Mouse (Mus musculus) MEL (cell line): ENCODE data around the gene Mad2l2. TPM values are rescaled to one million over a fixed set of nuclear protein-coding genes. Genes with fewer than 3 reads are reported as not detected.

Experiments used
- DNase-seq: peaks from one replicate; pipeline ENCODE4 v3.0.0; 2011; ENCODE audit warnings: low read depth, low spot score
- H3K27ac ChIP-seq: 2 replicates; pipeline ENCODE4 v1.5.1; 2012; ENCODE audit warnings: low read depth, mild to moderate bottlenecking, control low read depth, low read length, moderate library complexity; ENCODE audit not compliant: control insufficient read depth
- H3K27me3 ChIP-seq, 2 experiments: fragments of 150-350 bp in 1 of 2; sonication (generic) in 1 of 2; 2 replicates each; pipeline ENCODE4 v1.6.1; 2012; ENCODE audit warnings: low read length in 2 of 2, mild to moderate bottlenecking in 2 of 2, improper control_type of control experiment in 1 of 2, moderate library complexity in 1 of 2; ENCODE audit not compliant: insufficient read depth in 2 of 2, control insufficient read depth in 1 of 2
- H3K36me3 ChIP-seq, 2 experiments: 2 replicates each; pipeline ENCODE4 v1.6.1; 2012 to 2014; ENCODE audit warnings: low read length in 2 of 2, improper control_type of control experiment in 1 of 2, inconsistent platforms in 1 of 2, mild to moderate bottlenecking in 1 of 2; ENCODE audit not compliant: insufficient read depth in 2 of 2, control insufficient read depth in 1 of 2
- H3K4me1 ChIP-seq, 2 experiments: fragments of 150-350 bp in 1 of 2; sonication (generic) in 1 of 2; 2 replicates each; pipeline ENCODE4 v1.6.1; 2012; ENCODE audit warnings: low read length in 2 of 2, improper control_type of control experiment in 1 of 2, mild to moderate bottlenecking in 1 of 2; ENCODE audit not compliant: insufficient read depth in 2 of 2, control insufficient read depth in 1 of 2
- H3K4me3 ChIP-seq, 2 experiments: fragments of 150-350 bp in 1 of 2; sonication (generic) in 1 of 2; 2 replicates each; pipeline ENCODE4 v1.5.1; 2012; ENCODE audit warnings: low read depth in 2 of 2, low read length in 2 of 2, mild to moderate bottlenecking in 2 of 2, moderate library complexity in 2 of 2, control low read depth in 1 of 2, improper control_type of control experiment in 1 of 2; ENCODE audit not compliant: control insufficient read depth in 1 of 2, insufficient read depth in 1 of 2
- H3K79me2 ChIP-seq: 2 replicates; pipeline ENCODE4 v1.6.1; 2012; ENCODE audit warnings: mild to moderate bottlenecking, low read length, moderate library complexity; ENCODE audit not compliant: control insufficient read depth, poor library complexity, insufficient read depth
- H3K9ac ChIP-seq: 2 replicates; pipeline ENCODE4 v1.6.1; 2012; ENCODE audit warnings: low read depth, mild to moderate bottlenecking, control low read depth, low read length, moderate library complexity; ENCODE audit not compliant: control insufficient read depth, poor library complexity, severe bottlenecking
- H3K9me3 ChIP-seq: fragments of 150-350 bp; sonication (generic); replicated peaks from 2 replicates; pipeline ENCODE4 v1.6.1; 2012; ENCODE audit warnings: mild to moderate bottlenecking, low read length, improper control_type of control experiment, moderate library complexity; ENCODE audit not compliant: insufficient read depth
- CTCF ChIP-seq, 3 experiments: IDR thresholded peaks in 2 of 3; conservative IDR thresholded peaks in 1 of 3; 2 replicates each; pipeline ENCODE4 v1.5.1; 2011 to 2012; ENCODE audit warnings: low read length in 3 of 3, low read depth in 2 of 3, mild to moderate bottlenecking in 2 of 3, improper control_type of control experiment in 1 of 3, inconsistent platforms in 1 of 3, mixed read lengths in 1 of 3, moderate library complexity in 1 of 3; ENCODE audit not compliant: control insufficient read depth in 1 of 3, insufficient read depth in 1 of 3, poor library complexity in 1 of 3, severe bottlenecking in 1 of 3
- E2F4 ChIP-seq: IDR thresholded peaks from 2 replicates; pipeline ENCODE4 v1.6.1; 2011; ENCODE audit warnings: low read depth, low read length, improper control_type of control experiment, borderline replicate concordance
- ELF1 ChIP-seq: IDR thresholded peaks from 2 replicates; pipeline ENCODE4 v1.6.1; 2014; ENCODE audit warnings: low read depth, mild to moderate bottlenecking, inconsistent platforms, low read length, improper control_type of control experiment, moderate library complexity
- ETS1 ChIP-seq: IDR thresholded peaks from 2 replicates; pipeline ENCODE4 v1.6.1; 2012; ENCODE audit warnings: low read depth, mild to moderate bottlenecking, inconsistent platforms, low read length, improper control_type of control experiment, moderate library complexity
- GABPA ChIP-seq: IDR thresholded peaks from 2 replicates; pipeline ENCODE4 v1.6.1; 2012; ENCODE audit warnings: low read depth, mild to moderate bottlenecking, inconsistent platforms, low read length, improper control_type of control experiment, moderate library complexity
- GATA1 ChIP-seq: IDR thresholded peaks from 2 replicates; pipeline ENCODE4 v1.6.1; 2011; ENCODE audit warnings: low read depth, low read length, improper control_type of control experiment
- KAT2A ChIP-seq: conservative IDR thresholded peaks from 2 replicates; pipeline ENCODE4 v1.6.1; 2012; ENCODE audit warnings: low read depth, low read length, improper control_type of control experiment, inconsistent platforms
- MAFK ChIP-seq: IDR thresholded peaks from 2 replicates; pipeline ENCODE4 v1.6.1; 2011; ENCODE audit warnings: low read depth, mild to moderate bottlenecking, low read length, improper control_type of control experiment, borderline replicate concordance
- MAZ ChIP-seq: IDR thresholded peaks from 2 replicates; pipeline ENCODE4 v1.6.1; 2012; ENCODE audit warnings: low read depth, mild to moderate bottlenecking, inconsistent platforms, low read length, improper control_type of control experiment
- MEF2A ChIP-seq: IDR thresholded peaks from 2 replicates; pipeline ENCODE4 v1.6.1; 2014; ENCODE audit warnings: low read depth, mild to moderate bottlenecking, inconsistent platforms, low read length, improper control_type of control experiment; ENCODE audit not compliant: poor library complexity, insufficient replicate concordance, severe bottlenecking; ENCODE audit errors: extremely low read depth
- MXI1 ChIP-seq: IDR thresholded peaks from 2 replicates; pipeline ENCODE4 v1.6.1; 2011; ENCODE audit warnings: mild to moderate bottlenecking, low read depth, low read length, improper control_type of control experiment
- MYB ChIP-seq: IDR thresholded peaks from 2 replicates; pipeline ENCODE4 v1.6.1; 2011; ENCODE audit warnings: mild to moderate bottlenecking, low read depth, low read length, improper control_type of control experiment
- NELFE ChIP-seq: IDR thresholded peaks from 2 replicates; pipeline ENCODE4 v1.6.1; 2011; ENCODE audit warnings: low read depth, low read length, improper control_type of control experiment
- POLR2A ChIP-seq, 2 experiments: IDR thresholded peaks; 2 replicates each; pipeline ENCODE4 v1.6.1; 2011 to 2012; ENCODE audit warnings: low read length in 2 of 2, mild to moderate bottlenecking in 2 of 2, control low read depth in 1 of 2, improper control_type of control experiment in 1 of 2, low read depth in 1 of 2, moderate library complexity in 1 of 2; ENCODE audit not compliant: control insufficient read depth in 1 of 2, insufficient read depth in 1 of 2, poor library complexity in 1 of 2
- POLR2AphosphoS5 ChIP-seq: IDR thresholded peaks from 2 replicates; pipeline ENCODE4 v1.6.1; 2012; ENCODE audit warnings: low read depth, borderline replicate concordance, mild to moderate bottlenecking, inconsistent platforms, low read length, moderate library complexity, mixed read lengths
- RAD21 ChIP-seq: IDR thresholded peaks from 2 replicates; pipeline ENCODE4 v1.6.1; 2011; ENCODE audit warnings: mild to moderate bottlenecking, low read depth, low read length, improper control_type of control experiment
- RCOR1 ChIP-seq: IDR thresholded peaks from 2 replicates; pipeline ENCODE4 v1.6.1; 2012; ENCODE audit warnings: low read depth, mild to moderate bottlenecking, inconsistent platforms, low read length, improper control_type of control experiment
- SMC3 ChIP-seq: IDR thresholded peaks from 2 replicates; pipeline ENCODE4 v1.6.1; 2011; ENCODE audit warnings: low read depth, low read length, improper control_type of control experiment
- TAL1 ChIP-seq: IDR thresholded peaks from 2 replicates; pipeline ENCODE4 v1.6.1; 2012; ENCODE audit warnings: mild to moderate bottlenecking, inconsistent platforms, low read length, moderate library complexity, mixed read lengths
- TBP ChIP-seq: IDR thresholded peaks from 2 replicates; pipeline ENCODE4 v1.8.0; 2011; ENCODE audit warnings: low read depth, low read length, improper control_type of control experiment
- TCF12 ChIP-seq: IDR thresholded peaks from 2 replicates; pipeline ENCODE4 v1.6.1; 2014; ENCODE audit warnings: low read depth, mild to moderate bottlenecking, inconsistent platforms, low read length, improper control_type of control experiment, moderate library complexity
- UBTF ChIP-seq: IDR thresholded peaks from 2 replicates; pipeline ENCODE4 v1.6.1; 2012; ENCODE audit warnings: low read depth, mild to moderate bottlenecking, inconsistent platforms, low read length, improper control_type of control experiment, moderate library complexity, borderline replicate concordance; ENCODE audit not compliant: insufficient read depth
- USF1 ChIP-seq: IDR thresholded peaks from 2 replicates; pipeline ENCODE4 v1.6.1; 2014; ENCODE audit warnings: low read depth, mild to moderate bottlenecking, inconsistent platforms, low read length, improper control_type of control experiment, moderate library complexity
- USF2 ChIP-seq, 2 experiments: IDR thresholded peaks; 2 replicates each; pipeline ENCODE4 v1.6.1; 2011 to 2012; ENCODE audit warnings: improper control_type of control experiment in 2 of 2, low read length in 2 of 2, borderline replicate concordance in 1 of 2, inconsistent platforms in 1 of 2, low read depth in 1 of 2, mild to moderate bottlenecking in 1 of 2; ENCODE audit not compliant: insufficient read depth in 1 of 2
- ZC3H11A ChIP-seq: IDR thresholded peaks from 2 replicates; pipeline ENCODE4 v1.6.1; 2012; ENCODE audit warnings: low read depth, mild to moderate bottlenecking, inconsistent platforms, low read length, improper control_type of control experiment
- ZMIZ1 ChIP-seq: IDR thresholded peaks from 2 replicates; pipeline ENCODE4 v1.6.1; 2012; ENCODE audit warnings: low read depth, mild to moderate bottlenecking, inconsistent platforms, low read length, improper control_type of control experiment, moderate library complexity
- ZNF384 ChIP-seq: IDR thresholded peaks from 2 replicates; pipeline ENCODE4 v1.6.1; 2012; ENCODE audit warnings: low read depth, mild to moderate bottlenecking, inconsistent platforms, low read length, improper control_type of control experiment
- polyA plus RNA-seq, 2 experiments: library from polyadenylated mRNA; stranded (reverse) in 1 of 2; unstranded in 1 of 2; fragments of >175 nt in 1 of 2; fragments of >200 nt in 1 of 2; gene quantifications; 2 replicates each; pipeline versions ENCODE4 v1.2.1 to v1.2.4; 2012; ENCODE audit warnings: low replicate concordance in 2 of 2, low read depth in 1 of 2; ENCODE audit not compliant: insufficient read length in 2 of 2, insufficient read depth in 1 of 2, missing spikeins in 1 of 2
- total RNA-seq: library from RNA; depleted of rRNA; stranded (reverse); fragments of 300-350 nt; gene quantifications from 2 replicates; pipeline ENCODE4 v1.2.3, GENCODE M21; 2012; rRNA removed

The Mad2l2 gene
- total RNA-seq (28.4 and 28.6 TPM in 2 replicates), polyA plus RNA-seq (10 to 100 TPM in 1 of 2 experiments, not detected in 1; 44.8 TPM)

DNA sequence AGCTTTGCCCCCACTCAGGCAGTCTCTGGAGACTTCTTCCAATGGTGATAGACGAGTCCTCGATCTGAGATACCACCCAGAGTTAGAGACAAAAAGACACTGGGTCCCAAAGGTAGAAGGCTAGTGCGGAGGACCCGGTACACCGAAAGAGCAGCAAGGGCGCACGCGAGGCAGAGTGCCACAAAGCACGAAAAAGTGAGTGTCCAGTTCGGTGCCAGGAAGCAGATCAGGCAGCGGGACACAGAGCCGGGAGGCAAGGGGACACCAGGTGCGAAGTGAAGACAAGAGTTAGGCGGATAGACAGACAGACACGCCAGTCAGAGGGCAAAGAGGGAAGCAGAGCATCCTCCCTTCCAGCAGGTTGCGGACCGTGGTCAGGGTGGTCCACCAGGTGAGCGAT is at the start of gene Mad2l2:
TSS of gene Mad2l2 (plus strand) at position 252 of the 400 bp plus-strand sequence.
- no peak within 1 kb of the TSS for H3K27ac ChIP-seq
- H3K9ac ChIP-seq, result no peak within 1 kb of the TSS
- no peak within 1 kb of the TSS for H3K4me3 ChIP-seq
- no peaks in the 10 kb centered on the region; a peak in 2 of 4 replicates for H3K27me3 ChIP-seq
- H3K4me1 ChIP-seq, result peaks cover 1 to 2% of the 10 kb centered on the region in 2 experiments; a peak in 3 of 4 replicates
- no peaks in the 10 kb centered on the region for H3K79me2 ChIP-seq
- H3K36me3 ChIP-seq, result peaks cover 0 to under 1% of the 10 kb centered on the region in 2 experiments; a peak in 2 of 4 replicates
- TF ChIP-seq CTCF (IDR thresholded peaks at IDR 0.05 in 2 of 3, conservative IDR thresholded peaks at IDR 0.05 in 1 of 3; ENCODE audit: control insufficient read depth in 1 of 3, insufficient read depth in 1 of 3, low read depth in 2 of 3, low read length in 3 of 3, poor library complexity in 1 of 3, severe bottlenecking in 1 of 3), result no peak
- no peak for TF ChIP-seq GATA1
- TF ChIP-seq MAZ, result no peak
- no peak for TF ChIP-seq ZMIZ1
- no peak for TF ChIP-seq ZC3H11A
- no peak for TF ChIP-seq RAD21
- TF ChIP-seq ZNF384, result no peak
- TF ChIP-seq TCF12, result no peak
- TF ChIP-seq ELF1, result no peak
- no peak for TF ChIP-seq KAT2A
- no peak for TF ChIP-seq TAL1
- TF ChIP-seq POLR2A (IDR thresholded peaks at IDR 0.05; ENCODE audit: control insufficient read depth in 1 of 2, insufficient read depth in 1 of 2, low read depth in 1 of 2, low read length in 2 of 2, poor library complexity in 1 of 2), result no peak
- TF ChIP-seq E2F4, result no peak
- TF ChIP-seq MYB, result no peak
- TF ChIP-seq TBP, result no peak
- no peak for TF ChIP-seq MXI1
- no peak for TF ChIP-seq ETS1
- TF ChIP-seq USF1, result no peak
- no peak for DNase-seq
- no peaks in the 10 kb centered on the region for H3K9me3 ChIP-seq

DNA sequence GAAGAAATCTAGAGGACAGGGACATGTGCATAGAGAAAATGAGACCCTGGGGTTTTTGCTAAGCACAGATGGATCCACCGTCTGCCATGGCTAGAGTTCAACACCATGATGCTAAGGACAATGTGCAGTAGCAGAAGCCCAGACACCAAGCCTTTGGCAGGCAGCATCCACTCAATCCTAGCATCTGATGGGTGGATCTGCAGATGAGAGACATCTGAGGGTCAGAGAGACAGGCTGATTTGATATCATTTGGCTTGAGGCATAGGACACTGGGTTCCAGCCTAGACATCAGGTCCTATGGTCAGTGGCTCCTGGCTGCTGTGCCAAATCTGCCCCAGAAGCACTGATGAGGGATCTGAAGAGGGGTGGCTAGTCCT is 49.6 kb upstream of the Mad2l2 start:
- Histone ChIP-seq H3K9ac (no peak overlapping the region), H3K79me2 (no peaks in the 10 kb centered on the region), H3K27ac (no peak overlapping the region), H3K9me3 (no peaks in the 10 kb centered on the region), H3K36me3 (no peaks in the 10 kb centered on the region; a peak in 1 of 4 replicates), H3K4me1 (peaks cover 0 to 10% of the 10 kb centered on the region in 2 experiments; a peak in 2 of 4 replicates), H3K4me3 (no peak overlapping the region), H3K27me3 (no peaks in the 10 kb centered on the region)
- no peak for DNase-seq
- TF ChIP-seq E2F4 (no peak), GABPA (no peak), ZC3H11A (no peak), MAZ (no peak), POLR2A (IDR thresholded peaks at IDR 0.05; ENCODE audit: control insufficient read depth in 1 of 2, insufficient read depth in 1 of 2, low read depth in 1 of 2, low read length in 2 of 2, poor library complexity in 1 of 2) (no peak), MEF2A (no peak), USF1 (no peak), RCOR1 (no peak), SMC3 (no peak), UBTF (no peak), KAT2A (no peak), NELFE (no peak), POLR2AphosphoS5 (no peak), MAFK (no peak), USF2 (IDR thresholded peaks at IDR 0.05; ENCODE audit: borderline replicate concordance in 1 of 2, insufficient read depth in 1 of 2, low read depth in 1 of 2, low read length in 2 of 2) (no peak), RAD21 (no peak)
